Mouse (Mus musculus): ENCODE measurements around the gene Myl6. TPM values are rescaled to one million over a fixed set of nuclear protein-coding genes. Genes with fewer than 3 reads are reported as not detected.
A peak's percentile ranks its signal among the peaks of the same experiment; 100 is the strongest.
"Not testable (repeated sequence)": the region's sequence is repeated elsewhere in the genome, so short reads cannot be mapped to it uniquely, and the experiment has no call there.

Myl6 gene
- total RNA-seq, 2 experiments from 2014 or later: 171 to 179 TPM

DNA sequence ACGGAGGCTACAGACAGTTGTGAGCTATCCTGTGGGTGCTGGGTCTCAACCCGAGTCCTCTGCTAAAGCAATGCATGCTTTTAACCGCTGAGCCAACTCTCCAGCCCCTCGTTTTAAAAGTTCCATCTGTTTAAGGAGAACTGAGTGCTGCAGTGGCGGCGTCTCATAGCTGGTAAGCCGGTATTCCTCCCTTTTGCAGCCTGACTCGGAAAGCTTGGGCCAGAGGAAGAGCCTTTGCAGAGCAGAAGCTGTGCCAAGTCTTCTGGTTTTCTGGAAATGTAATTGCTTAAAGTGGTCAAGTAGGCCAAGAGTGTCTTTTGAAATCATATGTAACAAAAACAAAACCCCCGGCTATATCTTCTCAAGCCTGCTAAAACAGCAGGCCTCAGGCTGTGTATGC lies 14.3 kb upstream of the Myl6 start:
- intact Hi-C loops (cut with DNase I): loop anchor here (2.0 kb wide), 1 partner anchor 15 kb away; no protein-coding TSS in a partner anchor
- DNase-seq: no peak
- Histone ChIP-seq H3K4me3 (no peak overlapping the region), H3K27ac (peak overlapping the region; percentile 46; the same call in 1 of the 2 replicates)
- TF ChIP-seq CTCF (IDR thresholded peaks at IDR 0.05): no peak

DNA sequence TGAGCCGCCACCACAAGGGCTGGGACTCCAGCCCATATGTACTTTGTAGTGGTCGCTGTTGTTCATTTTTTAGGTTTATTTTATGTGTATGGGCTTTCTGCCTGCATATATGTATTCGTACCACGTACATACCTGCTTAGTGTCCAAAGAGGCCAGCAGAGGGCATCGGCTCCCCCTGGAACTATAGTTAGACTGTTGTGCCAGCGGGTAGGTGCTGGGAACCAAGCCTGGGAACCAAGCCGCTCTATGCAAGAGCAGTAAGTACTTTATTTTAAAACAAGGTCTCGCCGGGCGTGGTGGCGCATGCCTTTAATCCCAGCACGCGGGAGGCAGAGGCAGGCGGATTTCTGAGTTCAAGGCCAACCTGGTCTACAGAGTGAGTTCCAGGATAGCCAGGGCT lies 12.0 kb upstream of the Myl6 start:
- intact Hi-C loops (cut with DNase I): no loop called here
- no peak for DNase-seq
- TF ChIP-seq CTCF (IDR thresholded peaks at IDR 0.05): peak; percentile 4; the same call in 1 of the 2 replicates
- Histone ChIP-seq H3K27ac (no peak overlapping the region), H3K4me3 (no peak overlapping the region)

DNA sequence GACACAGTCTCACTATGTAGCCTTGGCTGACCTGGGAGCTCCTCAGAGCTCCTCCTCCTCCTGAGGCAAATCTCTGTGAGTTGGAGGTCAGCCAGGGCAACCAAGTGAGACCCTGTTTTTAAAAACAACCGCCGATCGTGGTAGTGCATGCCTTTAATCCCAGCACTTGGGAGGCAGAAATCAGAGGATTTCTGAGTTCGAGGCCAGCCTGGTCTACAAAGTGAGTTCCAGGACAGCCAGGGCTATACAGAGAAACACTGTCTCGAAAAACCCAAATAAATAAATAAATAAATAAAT lies 11.4 kb upstream of the Myl6 start:
- intact Hi-C loops (cut with DNase I); DNase-seq: not testable (repeated sequence)
- peak overlapping the region; percentile 88 for H3K27ac ChIP-seq
- peak overlapping the region; percentile 68; the same call in 1 of the 2 replicates for H3K4me3 ChIP-seq

DNA sequence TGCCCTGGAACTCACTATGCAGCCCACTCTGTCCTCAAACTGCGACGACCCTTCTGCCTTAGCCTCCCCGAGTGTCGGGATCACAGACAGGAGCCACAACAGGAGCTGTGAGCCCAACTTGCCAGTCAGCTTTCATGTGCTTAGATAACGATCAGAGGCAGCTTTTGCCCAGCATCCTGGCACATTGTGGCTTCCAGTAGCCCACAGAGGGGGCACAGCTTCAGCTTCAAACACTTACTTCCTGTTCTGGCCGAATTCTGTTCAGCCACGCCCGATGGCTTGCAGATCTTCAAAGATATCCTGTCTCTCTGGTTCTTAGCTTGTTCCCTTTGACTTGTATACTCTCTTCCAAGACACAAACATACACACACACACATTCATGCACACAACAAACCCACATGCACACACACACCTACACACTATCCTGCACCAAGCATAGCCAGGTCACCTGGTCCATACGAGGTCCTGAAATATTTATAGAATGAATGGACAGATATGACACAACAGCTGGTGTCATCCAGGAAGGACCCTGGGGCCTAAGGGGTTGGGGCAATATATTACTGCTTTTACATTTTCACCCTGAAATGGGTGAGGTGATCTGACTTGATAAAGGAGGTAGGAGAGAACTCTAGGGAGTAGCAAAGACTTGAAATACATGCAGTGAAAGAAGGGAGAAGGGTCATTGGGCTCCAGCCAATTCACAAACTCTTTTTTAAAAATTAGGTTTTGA lies 10.9 kb upstream of the Myl6 start:
- DNase-seq: no peak

DNA sequence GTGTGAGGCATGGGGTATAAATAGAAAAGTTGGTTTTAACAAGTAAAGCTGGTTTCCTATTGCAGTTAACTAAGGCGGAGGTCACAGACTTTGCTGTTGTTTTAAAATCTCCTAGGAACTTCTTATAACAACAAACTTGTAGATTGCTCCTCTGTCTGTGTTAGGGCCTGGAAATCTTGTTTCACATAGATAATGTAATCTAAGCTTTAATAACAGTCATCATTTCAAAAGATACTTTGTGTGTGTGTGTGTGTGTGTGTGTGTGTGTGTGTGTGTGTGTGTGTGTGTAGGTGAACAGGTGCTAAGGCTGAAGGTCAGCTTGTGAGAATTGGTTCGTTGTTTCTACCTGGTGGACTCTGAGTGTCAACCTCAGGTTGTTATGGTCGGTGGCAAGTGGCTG lies 10.1 kb upstream of the Myl6 start:
- no peak for DNase-seq
- TF ChIP-seq CTCF (IDR thresholded peaks at IDR 0.05): no peak
- intact Hi-C loops (cut with DNase I): loop anchor here (5.0 kb wide), 1 partner anchor 33 kb away; no protein-coding TSS in a partner anchor
- Histone ChIP-seq H3K4me3 (peak overlapping the region; percentile 68), H3K27ac (peak overlapping the region; percentile 88)

More for the DNA sequence above, 10.9 kb upstream of the Myl6 start:
- intact Hi-C loops (cut with DNase I): loop anchor here (5.0 kb wide), 1 partner anchor 32 kb away; no protein-coding TSS in a partner anchor
- H3K27ac ChIP-seq: peak overlapping the region; percentile 88
- peak overlapping the region; percentile 68 for H3K4me3 ChIP-seq
- no peak for TF ChIP-seq CTCF (IDR thresholded peaks at IDR 0.05)

DNA sequence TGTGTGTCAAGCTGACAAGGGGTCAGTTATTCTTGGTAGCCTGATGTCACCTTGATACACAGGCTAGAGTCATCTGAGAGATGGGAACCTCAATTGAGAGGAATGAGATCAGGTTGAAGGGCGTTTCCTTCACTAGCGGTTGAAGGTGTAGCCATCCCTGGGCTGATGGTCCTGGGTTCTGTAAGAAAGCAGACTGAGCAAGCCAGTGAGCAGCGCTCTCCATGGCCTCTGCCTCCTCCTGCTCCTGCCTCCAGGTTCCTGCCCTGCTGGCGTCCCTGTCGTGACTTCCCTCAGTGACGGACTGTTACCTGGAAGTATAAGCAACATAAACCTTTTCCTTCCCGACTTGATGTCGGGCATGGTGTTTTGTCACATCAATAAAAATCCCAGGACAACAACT lies 9.6 kb upstream of the Myl6 start:
- Histone ChIP-seq H3K27ac (peak overlapping the region; percentile 88), H3K4me3 (peak overlapping the region; percentile 68)
- intact Hi-C loops (cut with DNase I): loop anchor here (5.0 kb wide), 1 partner anchor 34 kb away; no protein-coding TSS in a partner anchor

DNA sequence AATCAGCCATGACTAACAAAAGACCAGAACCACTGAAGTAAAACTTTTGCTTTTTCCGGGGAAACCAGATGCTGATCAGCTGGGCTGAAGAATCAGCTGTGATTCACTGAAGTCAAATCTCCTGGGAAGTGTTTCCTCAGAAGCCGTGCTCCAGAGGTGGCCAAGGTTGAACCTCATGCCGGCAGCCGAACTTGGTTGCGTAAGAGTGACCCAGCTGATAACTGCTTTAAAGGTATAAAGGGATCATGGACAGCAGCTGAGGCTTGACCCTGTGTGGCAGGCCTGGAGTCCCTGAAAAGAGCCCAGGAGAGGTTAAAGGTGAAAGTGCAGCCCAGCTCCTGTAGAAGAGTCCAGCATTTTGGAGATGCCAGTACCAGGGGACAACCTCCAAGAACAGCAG lies 8.4 kb upstream of the Myl6 start:
- intact Hi-C loops (cut with DNase I): loop anchor here (5.0 kb wide), 1 partner anchor 35 kb away; no protein-coding TSS in a partner anchor
- H3K4me3 ChIP-seq: peak overlapping the region; percentile 68
- peak overlapping the region; percentile 88 for H3K27ac ChIP-seq
- TF ChIP-seq CTCF (IDR thresholded peaks at IDR 0.05): no peak
- peak; percentile 72 for DNase-seq

More for the DNA sequence above, 9.6 kb upstream of the Myl6 start:
- DNase-seq: no peak
- TF ChIP-seq CTCF (IDR thresholded peaks at IDR 0.05): no peak

DNA sequence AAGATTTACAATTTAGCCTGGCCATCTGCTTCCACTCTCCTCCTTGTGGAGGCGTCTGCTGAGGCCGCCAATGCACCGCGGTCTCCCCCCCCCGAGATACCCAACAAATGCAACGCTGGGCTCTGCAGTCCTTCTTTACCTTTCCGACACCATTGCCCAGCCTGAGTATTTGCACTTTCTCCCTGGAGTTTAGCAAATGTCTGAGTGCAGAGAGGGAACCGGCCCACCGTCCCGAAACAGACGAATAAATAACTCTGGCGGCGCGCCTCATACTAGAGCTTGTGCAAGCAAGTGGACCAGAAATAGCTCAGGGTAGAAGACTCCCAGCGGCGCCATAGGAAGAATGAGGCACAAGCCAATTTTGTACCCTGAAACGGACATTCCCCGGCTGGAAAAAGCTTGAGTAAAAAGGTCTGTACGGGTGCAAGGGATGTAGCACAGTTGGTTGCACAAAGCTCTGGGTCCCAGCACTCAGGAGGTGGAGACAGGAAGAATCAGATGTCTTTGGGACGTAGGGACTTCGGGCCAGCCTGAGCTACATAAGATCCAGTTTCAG lies 5.2 kb upstream of the Myl6 start:
- no peak; the same call in 1 of the 2 replicates for TF ChIP-seq CTCF (IDR thresholded peaks at IDR 0.05)
- H3K27ac ChIP-seq: peak overlapping the region; percentile 94
- H3K4me3 ChIP-seq: peak overlapping the region; percentile 82
- intact Hi-C loops (cut with DNase I): no loop called here
- DNase-seq: peak; percentile 88

DNA sequence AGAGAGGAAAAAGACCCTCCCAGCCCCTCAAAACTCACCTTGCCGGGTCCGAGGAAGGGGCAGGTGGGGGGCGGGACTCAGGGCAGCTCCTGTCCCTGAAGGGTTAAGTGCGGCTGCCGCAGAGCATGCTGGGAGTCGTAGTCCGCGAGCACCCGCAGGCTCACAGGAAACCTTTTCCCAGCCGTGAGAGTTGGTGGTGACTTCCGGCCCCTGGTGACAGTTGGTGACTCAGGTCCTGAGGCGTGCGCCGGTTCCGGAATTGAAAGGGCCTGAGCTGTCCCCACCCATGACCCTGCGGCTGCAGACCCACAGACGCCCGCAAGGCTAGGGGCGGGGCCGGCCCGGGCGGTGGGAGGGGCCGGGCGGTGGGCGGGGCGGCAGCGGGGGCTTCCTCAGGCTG lies 4.6 kb upstream of the Myl6 start, which contains the start of gene Myl6b:
Gene Myl6b, minus strand, starts transcription at position 96 of the 400 bp plus-strand sequence.
- Histone ChIP-seq H3K27ac (peak within 1 kb of the TSS; percentile 94), H3K4me3 (peak within 1 kb of the TSS; percentile 82)
- intact Hi-C loops (cut with DNase I): no loop called here
- DNase-seq: peak; percentile 97
- no peak for TF ChIP-seq CTCF (IDR thresholded peaks at IDR 0.05)

DNA sequence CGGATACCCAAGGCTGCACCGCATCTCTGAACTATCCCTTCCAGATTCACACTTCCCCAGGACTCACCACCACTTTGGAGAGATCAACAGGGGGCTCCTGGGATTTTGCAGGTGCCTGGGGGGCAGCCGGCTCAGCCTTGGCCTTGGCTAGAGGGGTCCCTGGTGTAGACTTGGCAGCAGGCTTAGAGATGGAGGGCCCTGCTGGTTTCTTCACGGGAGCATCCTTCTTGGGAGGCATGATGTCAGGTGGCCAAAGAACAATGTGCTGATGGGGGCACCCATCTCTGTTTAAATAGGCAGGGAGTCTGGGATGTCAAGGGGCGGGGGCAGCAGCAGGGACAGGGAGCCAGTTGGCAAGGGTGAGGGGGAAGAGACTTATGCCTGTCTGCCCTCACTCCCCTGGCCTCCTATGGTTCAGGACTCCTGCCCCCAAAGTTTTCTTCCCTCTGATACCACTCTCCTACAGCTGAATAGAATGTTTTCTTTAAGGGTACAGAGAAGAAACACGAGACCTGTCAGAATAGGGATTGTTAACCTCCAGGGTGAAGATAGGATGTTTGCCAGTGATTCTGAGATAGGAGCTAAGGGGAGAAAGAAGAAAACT lies 3.3 kb upstream of the Myl6 start:
- TF ChIP-seq CTCF (IDR thresholded peaks at IDR 0.05): no peak
- no peak overlapping the region for H3K4me3 ChIP-seq
- no peak for DNase-seq
- intact Hi-C loops (cut with DNase I): loop anchor here (2.0 kb wide), 1 partner anchor 50 kb away; the partner anchor contains the start of gene Zc3h10
- H3K27ac ChIP-seq: peak overlapping the region; percentile 46; the same call in 1 of the 2 replicates

DNA sequence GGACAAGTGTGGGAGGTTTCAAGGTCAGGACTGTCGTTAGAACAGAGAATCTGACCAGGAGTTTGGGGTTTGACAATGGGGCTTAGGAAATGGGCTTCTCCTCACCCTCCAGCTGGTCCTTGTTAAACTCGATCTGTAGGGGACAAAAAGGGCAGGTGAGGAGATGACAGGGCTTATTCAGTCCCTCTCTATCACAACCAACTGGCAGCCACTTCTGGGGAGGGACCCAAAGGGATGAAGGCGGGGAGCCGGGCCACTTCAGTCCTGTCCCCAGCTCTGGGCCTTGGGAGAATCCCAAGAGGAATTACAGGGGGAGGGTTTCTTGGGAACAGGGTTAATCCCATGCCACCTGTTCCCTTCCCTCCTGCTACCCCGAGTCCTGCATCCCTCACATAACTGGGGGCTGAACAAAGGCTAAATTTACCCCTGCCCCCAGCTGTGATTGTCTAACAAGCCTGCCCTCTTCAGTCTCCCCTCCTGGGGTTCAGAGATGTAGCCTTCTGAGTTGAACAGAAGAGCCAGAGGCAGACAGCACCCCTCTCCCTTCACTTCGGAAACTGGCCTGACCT lies 2.6 kb upstream of the Myl6 start:
- TF ChIP-seq CTCF (IDR thresholded peaks at IDR 0.05): no peak
- intact Hi-C loops (cut with DNase I): loop anchor here (2.0 kb wide), 1 partner anchor 50 kb away; the partner anchor contains the start of gene Zc3h10
- no peak overlapping the region for H3K4me3 ChIP-seq
- DNase-seq: no peak
- H3K27ac ChIP-seq: peak overlapping the region; percentile 46

DNA sequence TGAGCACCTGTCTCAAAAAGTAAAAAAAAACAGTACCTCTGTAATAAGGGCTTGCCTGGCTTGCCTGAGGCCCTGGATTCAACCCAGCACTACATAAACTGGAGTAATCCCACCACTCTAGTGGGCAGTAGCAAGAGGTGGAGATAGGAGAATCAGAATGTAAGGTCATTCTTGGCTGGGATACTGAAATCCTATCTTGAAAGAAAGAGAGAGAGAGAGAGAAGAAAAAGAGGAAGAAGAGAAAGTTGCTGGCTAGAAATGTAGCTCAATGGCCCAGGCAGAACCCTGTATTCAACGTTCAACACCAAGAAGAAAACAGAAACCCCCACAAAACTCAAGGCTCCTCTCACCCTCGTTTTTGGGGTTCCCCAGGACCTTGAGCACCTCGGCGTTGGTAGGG lies 2.0 kb upstream of the Myl6 start:
- TF ChIP-seq CTCF (IDR thresholded peaks at IDR 0.05): no peak
- peak overlapping the region; percentile 46 for H3K27ac ChIP-seq
- no peak overlapping the region for H3K4me3 ChIP-seq
- intact Hi-C loops (cut with DNase I): loop anchor here (2.0 kb wide), 1 partner anchor 51 kb away; the partner anchor contains the start of gene Zc3h10
- DNase-seq: no peak
